Comparison of ENCODE assay signal across 8 mouse cellular contexts in the genomic region with DNA sequence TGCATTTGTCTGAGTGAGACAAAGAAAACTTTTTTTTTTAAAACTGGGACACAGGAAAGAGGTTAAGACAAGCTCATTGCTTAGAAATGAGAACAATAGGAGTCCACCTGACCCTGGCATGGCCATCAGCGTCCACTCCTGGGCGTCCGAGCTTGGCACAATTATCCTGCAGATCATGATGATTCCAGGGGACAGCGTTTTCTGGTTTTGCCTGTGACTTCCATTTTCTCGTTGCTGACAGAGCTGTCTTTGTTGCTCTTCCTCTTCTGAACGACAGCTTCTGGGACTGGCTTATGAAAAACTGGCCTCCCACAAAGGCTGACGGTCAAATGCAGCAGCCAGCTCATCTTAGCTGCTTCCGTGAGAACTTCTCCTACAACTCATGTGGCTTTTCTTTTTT. TPM values are rescaled to one million over a fixed set of nuclear protein-coding genes. Genes with fewer than 3 reads are reported as not detected.
DNase-seq lines count a peak whose midpoint lies in the region; ATAC-seq and TF ChIP-seq lines count a peak whose summit lies in the region.

No protein-coding gene starts in this region.

- H3K9ac ChIP-seq in forebrain, embryonic 16.5 days (replicated peaks; ENCODE audit: low read depth, low read length), result no peak overlapping the region

- no peaks in the 10 kb centered on the region for H3K9me3 ChIP-seq in forebrain, embryonic 16.5 days (ENCODE audit: control insufficient read depth, low read length)

- H3K4me1 ChIP-seq in forebrain, embryonic 16.5 days (replicated peaks; ENCODE audit: control insufficient read depth, insufficient read depth, low read length), result peaks cover 13% of the 10 kb centered on the region

- H3K27me3 ChIP-seq in forebrain, embryonic 16.5 days (replicated peaks; ENCODE audit: control insufficient read depth, insufficient read depth, low read length), result no peaks in the 10 kb centered on the region

- no peak for TF ChIP-seq CTCF in layer of hippocampus, adult 2 months (conservative IDR thresholded peaks at IDR 0.05)

- H3K4me2 ChIP-seq in forebrain, embryonic 16.5 days (ENCODE audit: low read length), result no peak overlapping the region

- peak overlapping the region; percentile 95 for H3K27ac ChIP-seq in layer of hippocampus, adult 2 months
- peak overlapping the region; percentile 41 for H3K27ac ChIP-seq in forebrain, embryonic 16.5 days (ENCODE audit: low read length)

- no peaks in the 10 kb centered on the region for H3K36me3 ChIP-seq in forebrain, embryonic 16.5 days (ENCODE audit: control insufficient read depth, insufficient read depth)

- WGBS in forebrain, embryonic 16.5 days, result 31% methylated on average over 8 of the region's 8 CpGs

- H3K4me3 ChIP-seq in layer of hippocampus, adult 2 months, result no peak overlapping the region; the same call in 1 of the 2 replicates
- no peak overlapping the region for H3K4me3 ChIP-seq in forebrain, embryonic 16.5 days (replicated peaks; ENCODE audit: low read length)

- DNase-seq in layer of hippocampus, adult 2 months (ENCODE audit: low spot score in 2 of 2), result peak in 1 of 2 experiments; percentile 34
- DNase-seq in layer of hippocampus, postnatal 25 days (ENCODE audit: extremely low spot score in 1 of 2, low spot score in 1 of 2), result no peak
- DNase-seq in cerebellum, postnatal 25 days, result peak; percentile 45 to 47
- no peak for DNase-seq in ovary, postnatal 36 days (ENCODE audit: low spot score)
- DNase-seq in gastrocnemius, postnatal 4 days (ENCODE audit: low spot score in 2 of 2), result no peak

- no peak; the same call in 1 of the 2 replicates for ATAC-seq in forebrain, embryonic 16.5 days
- ATAC-seq in megakaryocyte progenitor cell, adult 5-6 weeks (replicated peaks; ENCODE audit: poor library complexity), result peak; percentile 36; the same call in 1 of the 2 replicates
- ATAC-seq in erythroblast, adult 5-6 weeks (replicated peaks; ENCODE audit: low FRiP score, poor library complexity, severe bottlenecking), result no peak

RNA-seq across cellular contexts. Expression of a gene that starts 41.4 kb away (rescaled TPM):
- total RNA-seq in layer of hippocampus, adult 2 months (2021), result 100 to 1,000 TPM in 1 of 2 experiments, 10 to 100 TPM in 1; 97.1 to 101 TPM
- total RNA-seq in layer of hippocampus, postnatal 25 days (2021), result 100 to 1,000 TPM in 1 of 2 experiments, 10 to 100 TPM in 1; 88.3 to 105 TPM
- 141 and 143 TPM in 2 replicates for polyA plus RNA-seq in forebrain, embryonic 16.5 days (2015; fragmentation: Nextera tagmentation; extraction: Ambion mirVana)
- 16.2 and 17.8 TPM in 2 replicates for total RNA-seq in megakaryocyte progenitor cell, adult 5-6 weeks (2015)
- total RNA-seq in megakaryocyte progenitor cell, adult 5-6 weeks (2017), result 16.4 and 19.2 TPM in 2 replicates
- 1.9 and 4.6 TPM in 2 replicates for total RNA-seq in erythroblast, adult 5-6 weeks (2015; ENCODE audit: low replicate concordance)
- total RNA-seq in erythroblast, adult 5-6 weeks (2017; ENCODE audit: low replicate concordance), result 1.5 and 3.2 TPM in 2 replicates
- total RNA-seq in gastrocnemius, postnatal 4 days (2021), result 100 to 1,000 TPM; 109 to 111 TPM

Comparison
In these comparisons a context has a peak if more than half of its experiments do, and no peak if none do; other contexts are left out.
1. DNase-seq: peak in cerebellum, postnatal 25 days (2 of 2); none in layer of hippocampus, postnatal 25 days (0 of 2), ovary, postnatal 36 days (single experiment) and gastrocnemius, postnatal 4 days (0 of 2).
2. RNA of a gene that starts 41.4 kb away (total RNA-seq): 109 to 111 TPM in gastrocnemius, postnatal 4 days, 88.3 to 105 TPM in layer of hippocampus, postnatal 25 days and 97.1 to 101 TPM in layer of hippocampus, adult 2 months; 16.2 to 19.2 TPM in megakaryocyte progenitor cell, adult 5-6 weeks and 1.5 to 4.6 TPM in erythroblast, adult 5-6 weeks; every median in the first group is over 4 times any median in the second.